Mouse (Mus musculus): ENCODE measurements around the gene Sfxn3.

- no peak for TF ChIP-seq GATA1 (IDR thresholded peaks at IDR 0.05; ENCODE audit: low read length)
- TF ChIP-seq TAL1 (IDR thresholded peaks at IDR 0.05; ENCODE audit: low read length), result no peak
Observed at GRCm38 (mm10) chr19:45031780-45032179, 15.5 kb upstream of the Sfxn3 start.
